ENCODE assay signal across 16 mouse cellular contexts in genomic region chr7:51982303-51982702, GRCm38 (mm10). TPM values are rescaled to one million over a fixed set of nuclear protein-coding genes. Genes with fewer than 3 reads are reported as not detected.
DNase-seq lines count a peak whose midpoint lies in the region; ATAC-seq and TF ChIP-seq lines count a peak whose summit lies in the region.
"Had no signal": no experiment of that assay in that cellular context is flagged by ENCODE, and none has a peak within 500 bp of the region (broad histone marks: within the 10 kb centered on the region; RNA-seq: fewer than 3 reads in every experiment).

No protein-coding gene starts in this region.

- no peak for TF ChIP-seq CTCF in forebrain, postnatal 0 days (IDR thresholded peaks at IDR 0.05; ENCODE audit: low read depth)
- no peak for TF ChIP-seq CTCF in left cerebral cortex, adult 2 months (IDR thresholded peaks at IDR 0.05)
- no peak for TF ChIP-seq CTCF in bone marrow, adult 2 months (IDR thresholded peaks at IDR 0.05; ENCODE audit: control insufficient read depth, insufficient read depth, low read length)
- no peak for TF ChIP-seq CTCF in liver, embryonic 14.5 days (IDR thresholded peaks at IDR 0.05; ENCODE audit: low read depth)
- no peak for TF ChIP-seq CTCF in lung, adult 2 months (IDR thresholded peaks at IDR 0.05; ENCODE audit: insufficient read depth, low read length)

- H3K36me3 ChIP-seq in forebrain, postnatal 0 days (ENCODE audit: insufficient read depth): no peaks in the 10 kb centered on the region
- no peaks in the 10 kb centered on the region for H3K36me3 ChIP-seq in forebrain, embryonic 16.5 days (ENCODE audit: control insufficient read depth, insufficient read depth)
- no peaks in the 10 kb centered on the region for H3K36me3 ChIP-seq in liver, embryonic 14.5 days (replicated peaks; ENCODE audit: control insufficient read depth, insufficient read depth, low read depth)
- H3K36me3 ChIP-seq: embryonic facial prominence, embryonic 15.5 days; midbrain, embryonic 13.5 days had no signal

- no peak overlapping the region for H3K27ac ChIP-seq in forebrain, postnatal 0 days (ENCODE audit: low read depth, low read length)
- H3K27ac ChIP-seq in forebrain, embryonic 16.5 days (ENCODE audit: low read length): no peak overlapping the region
- H3K27ac ChIP-seq in left cerebral cortex, adult 2 months: no peak overlapping the region
- H3K27ac ChIP-seq in bone marrow, adult 2 months (ENCODE audit: control insufficient read depth, insufficient read depth, low read depth, low read length, poor library complexity): peak overlapping the region; percentile 58; the same call in 1 of the 2 replicates
- peak overlapping the region; percentile 38 for H3K27ac ChIP-seq in liver, embryonic 14.5 days
- H3K27ac ChIP-seq: embryonic facial prominence, embryonic 15.5 days; midbrain, embryonic 13.5 days had no signal

- no peak for TF ChIP-seq EP300 in liver, embryonic 14.5 days (IDR thresholded peaks at IDR 0.05; ENCODE audit: low read depth)

- H3K4me1 ChIP-seq in forebrain, postnatal 0 days (ENCODE audit: insufficient read depth): no peaks in the 10 kb centered on the region
- H3K4me1 ChIP-seq in forebrain, embryonic 16.5 days (replicated peaks; ENCODE audit: control insufficient read depth, insufficient read depth, low read length): no peaks in the 10 kb centered on the region
- peaks cover 5% of the 10 kb centered on the region; the same call in 1 of the 2 replicates for H3K4me1 ChIP-seq in bone marrow, adult 2 months (ENCODE audit: control insufficient read depth, insufficient read depth, low read length)
- peaks cover 16 to 29% of the 10 kb centered on the region in 2 experiments for H3K4me1 ChIP-seq in liver, embryonic 14.5 days (replicated peaks; ENCODE audit: control insufficient read depth in 2 of 2, insufficient read depth in 2 of 2, low read length in 1 of 2)
- H3K4me1 ChIP-seq in lung, adult 2 months (ENCODE audit: control insufficient read depth, insufficient read depth, low read length): no peaks in the 10 kb centered on the region
- H3K4me1 ChIP-seq: midbrain, embryonic 13.5 days had no signal

- H3K27me3 ChIP-seq in forebrain, postnatal 0 days (ENCODE audit: insufficient read depth, low read length): no peaks in the 10 kb centered on the region
- H3K27me3 ChIP-seq in forebrain, embryonic 16.5 days (replicated peaks; ENCODE audit: control insufficient read depth, insufficient read depth, low read length): no peaks in the 10 kb centered on the region
- no peaks in the 10 kb centered on the region for H3K27me3 ChIP-seq in liver, embryonic 14.5 days (ENCODE audit: control insufficient read depth, insufficient read depth, low read length)
- H3K27me3 ChIP-seq: embryonic facial prominence, embryonic 15.5 days; midbrain, embryonic 13.5 days had no signal

- no peak overlapping the region for H3K4me2 ChIP-seq in forebrain, postnatal 0 days (ENCODE audit: low read depth)
- H3K4me2 ChIP-seq in forebrain, embryonic 16.5 days (ENCODE audit: low read length): no peak overlapping the region
- H3K4me2 ChIP-seq in liver, embryonic 14.5 days (ENCODE audit: low read depth): peak overlapping the region; percentile 37
- H3K4me2 ChIP-seq: embryonic facial prominence, embryonic 15.5 days; midbrain, embryonic 13.5 days had no signal

- no peak for TF ChIP-seq POLR2A in bone marrow, adult 2 months (IDR thresholded peaks at IDR 0.05; ENCODE audit: borderline replicate concordance, control insufficient read depth, low read depth, low read length)
- no peak for TF ChIP-seq POLR2A in lung, adult 2 months (IDR thresholded peaks at IDR 0.05; ENCODE audit: borderline replicate concordance, extremely low read depth, low read depth, low read length)

- 37% methylated on average over 1 of the region's 1 CpGs for WGBS in forebrain, postnatal 0 days
- WGBS in forebrain, embryonic 16.5 days: 43% methylated on average over 1 of the region's 1 CpGs
- 12% methylated on average over 1 of the region's 1 CpGs for WGBS in bone marrow, adult 2 months
- 14% methylated on average over 1 of the region's 1 CpGs for WGBS in liver, embryonic 14.5 days (ENCODE audit: insufficient replicate concordance)
- WGBS in lung, adult 2 months: 19% methylated on average over 1 of the region's 1 CpGs

- H3K9ac ChIP-seq in forebrain, postnatal 0 days: no peak overlapping the region
- H3K9ac ChIP-seq in forebrain, embryonic 16.5 days (replicated peaks; ENCODE audit: low read depth, low read length): no peak overlapping the region
- H3K9ac ChIP-seq in liver, embryonic 14.5 days (replicated peaks): no peak overlapping the region; the same call in 1 of the 2 replicates
- H3K9ac ChIP-seq: embryonic facial prominence, embryonic 15.5 days; midbrain, embryonic 13.5 days had no signal

- ATAC-seq in forebrain, postnatal 0 days: peak; percentile 42; the same call in 1 of the 2 replicates
- no peak for ATAC-seq in forebrain, embryonic 16.5 days
- ATAC-seq in liver, embryonic 14.5 days (ENCODE audit: insufficient read depth): peak; percentile 76
- no peak for ATAC-seq in activated CD4-positive, CD25-positive, alpha-beta regulatory T cell, adult 4 months
- ATAC-seq: midbrain, embryonic 13.5 days had no signal

- H3K4me3 ChIP-seq in forebrain, postnatal 0 days (ENCODE audit: low read depth, low read length): no peak overlapping the region
- H3K4me3 ChIP-seq in forebrain, embryonic 16.5 days (replicated peaks; ENCODE audit: low read length): no peak overlapping the region
- no peak overlapping the region for H3K4me3 ChIP-seq in left cerebral cortex, adult 2 months
- H3K4me3 ChIP-seq in bone marrow, adult 2 months (replicated peaks; ENCODE audit: control insufficient read depth, low read depth, low read length): no peak overlapping the region
- no peak overlapping the region for H3K4me3 ChIP-seq in liver, embryonic 14.5 days (ENCODE audit: insufficient read depth in 1 of 2, low read depth in 2 of 2, low read length in 2 of 2)
- H3K4me3 ChIP-seq in lung, adult 2 months (replicated peaks; ENCODE audit: extremely low read depth, low read depth, low read length): no peak overlapping the region
- H3K4me3 ChIP-seq: embryonic facial prominence, embryonic 15.5 days; midbrain, embryonic 13.5 days had no signal

- no peak for DNase-seq in forebrain, postnatal 0 days
- DNase-seq in left cerebral cortex, adult 9 months (ENCODE audit: low spot score in 2 of 2): peak; percentile 21 to 35
- no peak for DNase-seq in left cerebral cortex, adult 2 months (ENCODE audit: extremely low spot score in 1 of 2, low spot score in 2 of 2)
- no peak for DNase-seq in liver, embryonic 14.5 days (ENCODE audit: low read depth in 3 of 3, low spot score in 3 of 3)
- DNase-seq in lung, adult 2 months: no peak
- DNase-seq: B cell, adult 2 months; kidney, adult 11 months; lung, adult 18-20 months had no signal

- H3K9me3 ChIP-seq in forebrain, postnatal 0 days (ENCODE audit: low read length): no peaks in the 10 kb centered on the region
- no peaks in the 10 kb centered on the region for H3K9me3 ChIP-seq in forebrain, embryonic 16.5 days (ENCODE audit: control insufficient read depth, low read length)
- H3K9me3 ChIP-seq in liver, embryonic 14.5 days (ENCODE audit: control insufficient read depth, low read length): no peaks in the 10 kb centered on the region
- H3K9me3 ChIP-seq: embryonic facial prominence, embryonic 15.5 days; midbrain, embryonic 13.5 days had no signal

- intact Hi-C loops in left cerebral cortex, adult 2 months (cut with DNase I): no loop called here

RNA-seq across cellular contexts. Expression of gene Svip, which starts 23.5 kb away (rescaled TPM):
- 20.2 and 22.9 TPM in 2 replicates for total RNA-seq in forebrain, postnatal 0 days (2014; rRNA removed)
- polyA plus RNA-seq in forebrain, postnatal 0 days (2015; fragmentation: Nextera tagmentation; extraction: Ambion mirVana): 12.5 and 16.0 TPM in 2 replicates
- 26.6 and 27.5 TPM in 2 replicates for polyA plus RNA-seq in forebrain, embryonic 16.5 days (2015; fragmentation: Nextera tagmentation; extraction: Ambion mirVana)
- total RNA-seq in left cerebral cortex, adult 2 months (2021): 10 to 100 TPM; 32.0 to 35.1 TPM
- polyA plus RNA-seq in bone marrow, adult 2 months (2011; ENCODE audit: insufficient read depth, insufficient read length, low replicate concordance, missing spikeins): 35.4 and 43.9 TPM in 2 replicates
- 7.8 and 12.4 TPM in 2 replicates for polyA plus RNA-seq in liver, embryonic 14.5 days (2012; rRNA removed)
- 23.6 and 27.6 TPM in 2 replicates for polyA plus RNA-seq in liver, embryonic 14.5 days (2014; fragmentation: Nextera tagmentation; extraction: Ambion mirVana)
- polyA plus RNA-seq in lung, adult 2 months (2012; rRNA removed): 1.8 and 4.0 TPM in 2 replicates
- under 1 TPM; 0.57 to 0.63 TPM for polyA plus RNA-seq in activated CD4-positive, CD25-positive, alpha-beta regulatory T cell, adult 4 months (2017; shearing (Covaris generic))

RNA-seq across cellular contexts. Expression of gene 1700015G11Rik, which starts 33.2 kb away (rescaled TPM):
- not detected in 2 replicates for total RNA-seq in forebrain, postnatal 0 days (2014; rRNA removed)
- not detected in 2 replicates for polyA plus RNA-seq in forebrain, postnatal 0 days (2015; fragmentation: Nextera tagmentation; extraction: Ambion mirVana)
- not detected in 2 replicates for polyA plus RNA-seq in forebrain, embryonic 16.5 days (2015; fragmentation: Nextera tagmentation; extraction: Ambion mirVana)
- not detected for total RNA-seq in left cerebral cortex, adult 2 months (2021)
- polyA plus RNA-seq in bone marrow, adult 2 months (2011; ENCODE audit: insufficient read depth, insufficient read length, low replicate concordance, missing spikeins): not detected in 2 replicates
- polyA plus RNA-seq in liver, embryonic 14.5 days (2012; rRNA removed): not detected in 2 replicates
- not detected in 2 replicates for polyA plus RNA-seq in liver, embryonic 14.5 days (2014; fragmentation: Nextera tagmentation; extraction: Ambion mirVana)
- polyA plus RNA-seq in lung, adult 2 months (2012; rRNA removed): not detected in 2 replicates
- polyA plus RNA-seq in activated CD4-positive, CD25-positive, alpha-beta regulatory T cell, adult 4 months (2017; shearing (Covaris generic)): not detected
- total RNA-seq: adrenal gland, adult 18-20 months; hematopoietic stem cell, adult 5-6 weeks had no signal
- polyA plus RNA-seq: embryonic facial prominence, embryonic 15.5 days; midbrain, embryonic 13.5 days; spleen, adult 2 months had no signal

Comparison
In these comparisons a context has a peak if more than half of its experiments do, and no peak if none do; other contexts are left out.
1. ATAC-seq: peak in forebrain, postnatal 0 days (single experiment) and liver, embryonic 14.5 days (single experiment); none in forebrain, embryonic 16.5 days (single experiment) and activated CD4-positive, CD25-positive, alpha-beta regulatory T cell, adult 4 months (single experiment).
2. DNase-seq: peak in left cerebral cortex, adult 9 months (2 of 2); none in forebrain, postnatal 0 days (single experiment), left cerebral cortex, adult 2 months (0 of 2), liver, embryonic 14.5 days (0 of 3) and lung, adult 2 months (single experiment).
3. H3K27ac ChIP-seq: peak in bone marrow, adult 2 months (single experiment) and liver, embryonic 14.5 days (single experiment); none in forebrain, postnatal 0 days (single experiment), forebrain, embryonic 16.5 days (single experiment) and left cerebral cortex, adult 2 months (single experiment).